Mouse (Mus musculus): ENCODE data around the gene Eif4g3.

- TF ChIP-seq CTCF (IDR thresholded peaks at IDR 0.05; ENCODE audit: insufficient read depth, low read depth, low read length): no peak
- no peak for TF ChIP-seq POLR2A (IDR thresholded peaks at IDR 0.05; ENCODE audit: insufficient read depth, low read depth, low read length)
Observed at GRCm38 (mm10) chr4:138066421-138066820, 73.6 kb downstream of the Eif4g3 start.
